Mouse (Mus musculus) limb, embryonic 14.5 days (tissue): Measurements from ENCODE around the gene Eif4e3. TPM values are rescaled to one million over a fixed set of nuclear protein-coding genes. Genes with fewer than 3 reads are reported as not detected.

ENCODE experiments used
- ATAC-seq: fragments of 200-750 bp; cut with Nextera tagmentation; 2 replicates; pipeline ENCODE4 v1.8.0; 2017; ENCODE audit warnings: low read depth, moderate number of reproducible peaks, moderate TSS enrichment; ENCODE audit not compliant: low FRiP score
- DNase-seq: peaks from one replicate; pipeline ENCODE4 v3.0.0-alpha.2; 2015; ENCODE audit warnings: low spot score
- H3K27ac ChIP-seq: fragments of 300-500 bp; sonication (generic); replicated peaks from 2 replicates; pipeline ENCODE4 v1.5.1; 2014; ENCODE audit warnings: low read depth, mild to moderate bottlenecking, low read length, moderate library complexity, mixed read lengths
- H3K27me3 ChIP-seq: fragments of 300-500 bp; sonication (generic); 2 replicates; pipeline ENCODE4 v1.6.1; 2014; ENCODE audit warnings: low read length, mixed read lengths; ENCODE audit not compliant: control insufficient read depth, insufficient read depth
- H3K36me3 ChIP-seq: fragments of 300-500 bp; sonication (generic); 2 replicates; pipeline ENCODE4 v1.6.1; 2014; ENCODE audit warnings: mild to moderate bottlenecking, low read length, moderate library complexity, mixed read lengths; ENCODE audit not compliant: control insufficient read depth, insufficient read depth
- H3K4me1 ChIP-seq: fragments of 300-500 bp; sonication (generic); 2 replicates; pipeline ENCODE4 v1.6.1; 2014; ENCODE audit warnings: antibody characterized with exemption, low read length, mixed read lengths; ENCODE audit not compliant: control insufficient read depth, insufficient read depth
- H3K4me2 ChIP-seq: fragments of 300-500 bp; sonication (generic); replicated peaks from 2 replicates; pipeline ENCODE4 v1.6.1; 2014; ENCODE audit warnings: low read depth, mild to moderate bottlenecking, low read length, moderate library complexity; ENCODE audit not compliant: severe bottlenecking
- H3K4me3 ChIP-seq: fragments of 300-500 bp; sonication (generic); replicated peaks from 2 replicates; pipeline ENCODE4 v1.5.1; 2014; ENCODE audit warnings: low read length
- H3K9ac ChIP-seq: fragments of 300-500 bp; sonication (generic); 2 replicates; pipeline ENCODE4 v1.6.1; 2014; ENCODE audit warnings: mild to moderate bottlenecking, low read depth, low read length, moderate library complexity; ENCODE audit not compliant: severe bottlenecking
- H3K9me3 ChIP-seq: fragments of 300-500 bp; sonication (generic); 2 replicates; pipeline ENCODE4 v1.6.1; 2016; ENCODE audit warnings: low read length; ENCODE audit not compliant: control insufficient read depth
- POLR2A ChIP-seq: fragments of 200-500 bp; IDR thresholded peaks from 2 replicates; pipeline ENCODE4 v1.8.0; 2012; ENCODE audit warnings: inconsistent platforms, mild to moderate bottlenecking, moderate library complexity, borderline replicate concordance; ENCODE audit not compliant: insufficient read depth, insufficient read length; ENCODE audit errors: extremely low read depth
- WGBS: fragments of 180-500 bp; shearing (Covaris S2); extraction: QIAGEN DNeasy Blood & Tissue Kit; methylation state at CpG from one replicate; pipeline ENCODE4 v1.1.7; 2014; 5-methylcytosine and 5-hydroxymethylcytosine counted together
- polyA plus RNA-seq, 2 experiments: library from polyadenylated mRNA; depleted of rRNA in 1 of 2; stranded (reverse) in 1 of 2; unstranded in 1 of 2; fragments of >200 nt; fragmentation: Nextera tagmentation in 1 of 2; extraction: Ambion mirVana in 1 of 2; gene quantifications; 2 replicates each; pipeline versions ENCODE4 v1.2.1 to v1.2.3; 2012 to 2014

The Eif4e3 gene
- polyA plus RNA-seq, 2 experiments: 14.6 to 19.8 TPM

GRCm38 (mm10) chr6:99700484-99700883 lies 33.9 kb upstream of the Eif4e3 start:
- Histone ChIP-seq H3K27ac (peak overlapping the region; percentile 59), H3K27me3 (peaks cover 5% of the 10 kb centered on the region; the same call in 1 of the 2 replicates), H3K4me3 (no peak overlapping the region), H3K4me2 (0 out of 2 replicates have a peak overlapping the region, but pooled peaks have one; percentile 20), H3K9ac (no peak overlapping the region), H3K9me3 (no peaks in the 10 kb centered on the region), H3K4me1 (peaks cover 7% of the 10 kb centered on the region), H3K36me3 (no peaks in the 10 kb centered on the region)
- WGBS: 25% methylated on average over 3 of the region's 3 CpGs
- ATAC-seq (peak; percentile 34; the same call in 1 of the 2 replicates), DNase-seq (peak; percentile 66)
- no peak for TF ChIP-seq POLR2A

GRCm38 (mm10) chr6:99692916-99693841 lies 26.6 kb upstream of the Eif4e3 start:
- WGBS: 1% methylated on average over 57 of the region's 110 CpGs
- peak overlapping the region; percentile 94 for H3K4me2 ChIP-seq
- no peaks in the 10 kb centered on the region for H3K9me3 ChIP-seq
- TF ChIP-seq POLR2A: no peak
- H3K27me3 ChIP-seq: peaks cover 30% of the 10 kb centered on the region
- H3K9ac ChIP-seq: peak overlapping the region; percentile 89
- H3K27ac ChIP-seq: peak overlapping the region; percentile 65
- peak overlapping the region; percentile 69 for H3K4me3 ChIP-seq
- no peak for DNase-seq
- no peaks in the 10 kb centered on the region for H3K36me3 ChIP-seq
- peak; percentile 44; the same call in 1 of the 2 replicates for ATAC-seq
- peaks cover 6% of the 10 kb centered on the region for H3K4me1 ChIP-seq

GRCm38 (mm10) chr6:99692206-99692915 lies 25.8 kb upstream of the Eif4e3 start, which contains the start of gene Gpr27:
TSS of gene Gpr27 (plus strand) at chr6:99692679.
- no peaks in the 10 kb centered on the region for H3K9me3 ChIP-seq
- DNase-seq (peak; percentile 30), ATAC-seq (peak; percentile 64)
- H3K4me3 ChIP-seq: peak within 1 kb of the TSS; percentile 69
- peak within 1 kb of the TSS; percentile 94 for H3K4me2 ChIP-seq
- WGBS: under 1% methylated on average over 22 of the region's 112 CpGs
- peak within 1 kb of the TSS; percentile 65 for H3K27ac ChIP-seq
- peaks cover 30% of the 10 kb centered on the region for H3K27me3 ChIP-seq
- peaks cover 6% of the 10 kb centered on the region for H3K4me1 ChIP-seq
- H3K9ac ChIP-seq: peak within 1 kb of the TSS; percentile 89
- H3K36me3 ChIP-seq: no peaks in the 10 kb centered on the region
- TF ChIP-seq POLR2A: 0 out of 2 replicates have a peak, but pooled peaks have one; percentile 22

- peaks cover 30% of the 10 kb centered on the region for H3K27me3 ChIP-seq
- no peak for DNase-seq
- no peak for TF ChIP-seq POLR2A
- no peaks in the 10 kb centered on the region for H3K9me3 ChIP-seq
- H3K4me3 ChIP-seq: peak overlapping the region; percentile 69
- peak; percentile 2 for ATAC-seq
- H3K27ac ChIP-seq: peak overlapping the region; percentile 65; the same call in 1 of the 2 replicates
- peak overlapping the region; percentile 94 for H3K4me2 ChIP-seq
- H3K9ac ChIP-seq: peak overlapping the region; percentile 89
- 6% methylated on average over 25 of the region's 25 CpGs for WGBS
- no peaks in the 10 kb centered on the region for H3K36me3 ChIP-seq
- peaks cover 6% of the 10 kb centered on the region for H3K4me1 ChIP-seq
Observed at GRCm38 (mm10) chr6:99691666-99692205, 25.2 kb upstream of the Eif4e3 start.

- no peak for TF ChIP-seq POLR2A
- no peak overlapping the region for H3K27ac ChIP-seq
- DNase-seq (no peak), ATAC-seq (no peak)
- H3K36me3 ChIP-seq: no peaks in the 10 kb centered on the region
- no peaks in the 10 kb centered on the region for H3K9me3 ChIP-seq
- 80% methylated on average over 6 of the region's 6 CpGs for WGBS
- H3K4me1 ChIP-seq: 0 out of 2 replicates have a peak, but pooled peaks cover under 1% of the 10 kb centered on the region
- peaks cover 18% of the 10 kb centered on the region; the same call in 1 of the 2 replicates for H3K27me3 ChIP-seq
- no peak overlapping the region for H3K9ac ChIP-seq
- no peak overlapping the region for H3K4me2 ChIP-seq
- no peak overlapping the region for H3K4me3 ChIP-seq
Observed at GRCm38 (mm10) chr6:99688513-99688912, 21.9 kb upstream of the Eif4e3 start.
